Mouse (Mus musculus): ENCODE data around the gene Armc9.

Gene Armc9

DNA sequence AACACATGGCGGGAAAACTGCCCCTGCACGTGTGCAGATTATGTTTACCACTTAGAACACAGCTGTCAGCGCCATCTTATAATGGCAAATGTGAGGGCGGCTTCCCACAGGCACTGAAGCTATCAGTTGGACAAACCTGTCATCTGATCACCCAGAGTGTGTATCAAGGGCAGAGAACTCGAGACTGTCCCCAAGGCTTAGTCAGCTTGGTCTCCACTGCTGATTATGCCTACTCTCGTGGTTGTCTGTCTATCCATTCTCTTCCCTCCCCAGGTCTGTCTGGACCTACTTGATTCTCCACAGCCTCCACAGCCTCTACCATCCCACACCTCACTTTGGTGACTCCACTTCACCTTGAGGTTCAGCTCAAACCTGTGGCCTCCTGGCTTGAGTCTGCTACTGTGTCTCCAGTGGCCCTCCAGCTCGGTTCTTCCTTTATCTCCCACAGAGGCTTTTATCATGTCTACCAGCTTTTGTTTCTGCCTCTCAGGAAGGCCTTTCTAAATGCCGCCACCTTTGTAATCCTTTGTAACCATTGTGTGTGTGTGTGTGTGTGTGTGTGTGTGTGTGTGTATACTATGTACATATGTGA lies 166.3 kb downstream of the Armc9 start:
- DNase-seq, result no peak

All from kidney, postnatal 36 days (tissue).